ENCODE assay signal across 9 mouse cellular contexts in genomic region chr17:29034264-29034663, GRCm38 (mm10). TPM values are rescaled to one million over a fixed set of nuclear protein-coding genes. Genes with fewer than 3 reads are reported as not detected.
DNase-seq lines count a peak whose midpoint lies in the region; ATAC-seq and TF ChIP-seq lines count a peak whose summit lies in the region.
"Had no signal": no experiment of that assay in that cellular context is flagged by ENCODE, and none has a peak within 500 bp of the region (broad histone marks: within the 10 kb centered on the region; RNA-seq: fewer than 3 reads in every experiment).

No protein-coding gene starts in this region.

- peak overlapping the region; percentile 99 for H3K9ac ChIP-seq in lung, embryonic 14.5 days
- H3K9ac ChIP-seq in embryonic facial prominence, embryonic 11.5 days (replicated peaks; ENCODE audit: low read length), result peak overlapping the region; percentile 93
- H3K9ac ChIP-seq in intestine, embryonic 14.5 days (ENCODE audit: low read length), result peak overlapping the region; percentile 99
- H3K9ac ChIP-seq in neural tube, embryonic 12.5 days, result peak overlapping the region; percentile 97

- H3K4me3 ChIP-seq in lung, embryonic 14.5 days (ENCODE audit: low read depth, low read length), result peak overlapping the region; percentile 76
- H3K4me3 ChIP-seq in embryonic facial prominence, embryonic 11.5 days (ENCODE audit: low read depth, low read length), result peak overlapping the region; percentile 84
- H3K4me3 ChIP-seq in intestine, embryonic 14.5 days (ENCODE audit: low read depth, low read length), result peak overlapping the region; percentile 100
- peak overlapping the region; percentile 66 for H3K4me3 ChIP-seq in neural tube, embryonic 12.5 days

- no peaks in the 10 kb centered on the region for H3K27me3 ChIP-seq in lung, embryonic 14.5 days (ENCODE audit: insufficient read depth, low read length)
- no peaks in the 10 kb centered on the region for H3K27me3 ChIP-seq in embryonic facial prominence, embryonic 11.5 days (ENCODE audit: control insufficient read depth, insufficient read depth, low read length)
- no peaks in the 10 kb centered on the region for H3K27me3 ChIP-seq in intestine, embryonic 14.5 days (replicated peaks; ENCODE audit: control insufficient read depth, insufficient read depth, low read length)
- no peaks in the 10 kb centered on the region for H3K27me3 ChIP-seq in neural tube, embryonic 12.5 days (replicated peaks)

- 0 out of 2 replicates have a peak, but pooled peaks cover 3% of the 10 kb centered on the region for H3K4me1 ChIP-seq in lung, embryonic 14.5 days (ENCODE audit: insufficient read depth)
- H3K4me1 ChIP-seq in embryonic facial prominence, embryonic 11.5 days (ENCODE audit: control insufficient read depth, insufficient read depth, low read length), result no peaks in the 10 kb centered on the region; the same call in 1 of the 2 replicates
- H3K4me1 ChIP-seq in intestine, embryonic 14.5 days (replicated peaks; ENCODE audit: control insufficient read depth, insufficient read depth, low read length), result peaks cover 21% of the 10 kb centered on the region
- H3K4me1 ChIP-seq in neural tube, embryonic 12.5 days, result peaks cover 35% of the 10 kb centered on the region

- H3K27ac ChIP-seq in lung, embryonic 14.5 days (ENCODE audit: low read depth), result no peak overlapping the region; the same call in 1 of the 2 replicates
- H3K27ac ChIP-seq in embryonic facial prominence, embryonic 11.5 days (replicated peaks; ENCODE audit: low read depth, low read length), result no peak overlapping the region
- H3K27ac ChIP-seq in intestine, embryonic 14.5 days (ENCODE audit: low read depth), result peak overlapping the region; percentile 99
- no peak overlapping the region for H3K27ac ChIP-seq in neural tube, embryonic 12.5 days

- DNase-seq in lung, embryonic 14.5 days, result peak; percentile 42
- no peak for DNase-seq in lung, postnatal 36 days
- peak; percentile 42 for DNase-seq in embryonic facial prominence, embryonic 11.5 days (ENCODE audit: low spot score)
- DNase-seq in intestine, embryonic 14.5 days (ENCODE audit: low spot score), result no peak
- no peak for DNase-seq in layer of hippocampus, postnatal 25 days (ENCODE audit: extremely low spot score in 1 of 2, low spot score in 1 of 2)
- DNase-seq in right cerebral cortex, postnatal 25 days, result no peak
- DNase-seq: right cerebral cortex, postnatal 4 days had no signal

- no peak for ATAC-seq in lung, embryonic 14.5 days (ENCODE audit: insufficient read depth)
- no peak for ATAC-seq in embryonic facial prominence, embryonic 11.5 days (replicated peaks; ENCODE audit: insufficient number of reproducible peaks, low FRiP score, low TSS enrichment, low read depth)
- no peak for ATAC-seq in intestine, embryonic 14.5 days (replicated peaks; ENCODE audit: low FRiP score, low TSS enrichment, low read depth)
- ATAC-seq in neural tube, embryonic 12.5 days (ENCODE audit: low FRiP score, low read depth), result no peak
- no peak for ATAC-seq in cerebellum, adult (ENCODE audit: insufficient number of reproducible peaks, low FRiP score, low TSS enrichment)

- no peaks in the 10 kb centered on the region for H3K9me3 ChIP-seq in lung, embryonic 14.5 days (ENCODE audit: low read depth, low read length)
- H3K9me3 ChIP-seq in embryonic facial prominence, embryonic 11.5 days (replicated peaks; ENCODE audit: control insufficient read depth, low read length), result no peaks in the 10 kb centered on the region
- no peaks in the 10 kb centered on the region for H3K9me3 ChIP-seq in intestine, embryonic 14.5 days (ENCODE audit: control insufficient read depth, low read length)
- H3K9me3 ChIP-seq in neural tube, embryonic 12.5 days, result no peaks in the 10 kb centered on the region

- peaks cover 47% of the 10 kb centered on the region for H3K36me3 ChIP-seq in lung, embryonic 14.5 days (ENCODE audit: insufficient read depth)
- H3K36me3 ChIP-seq in embryonic facial prominence, embryonic 11.5 days (replicated peaks; ENCODE audit: control insufficient read depth, insufficient read depth, low read depth, low read length), result peaks cover 16% of the 10 kb centered on the region
- H3K36me3 ChIP-seq in intestine, embryonic 14.5 days (ENCODE audit: control insufficient read depth, insufficient read depth, low read length), result peaks cover 40% of the 10 kb centered on the region
- peaks cover 33% of the 10 kb centered on the region for H3K36me3 ChIP-seq in neural tube, embryonic 12.5 days

- peak overlapping the region; percentile 95 for H3K4me2 ChIP-seq in lung, embryonic 14.5 days
- peak overlapping the region; percentile 49 for H3K4me2 ChIP-seq in embryonic facial prominence, embryonic 11.5 days (ENCODE audit: low read depth, low read length)
- H3K4me2 ChIP-seq in intestine, embryonic 14.5 days (ENCODE audit: low read length), result peak overlapping the region; percentile 99
- H3K4me2 ChIP-seq in neural tube, embryonic 12.5 days (replicated peaks), result peak overlapping the region; percentile 74

- TF ChIP-seq CTCF in lung, embryonic 14.5 days (IDR thresholded peaks at IDR 0.05; ENCODE audit: low read depth), result no peak

RNA-seq across cellular contexts. Expression of gene Srsf3, which starts 1.8 kb away (rescaled TPM):
- 716 and 730 TPM in 2 replicates for polyA plus RNA-seq in lung, embryonic 14.5 days (2014; fragmentation: Nextera tagmentation; extraction: Ambion mirVana)
- 937 and 1,031 TPM in 2 replicates for polyA plus RNA-seq in embryonic facial prominence, embryonic 11.5 days (2014; fragmentation: Nextera tagmentation; extraction: Ambion mirVana)
- 585 and 647 TPM in 2 replicates for polyA plus RNA-seq in intestine, embryonic 14.5 days (2014; fragmentation: Nextera tagmentation; extraction: Ambion mirVana)
- polyA plus RNA-seq in neural tube, embryonic 12.5 days (2016; fragmentation: Nextera tagmentation; extraction: Ambion mirVana), result 642 and 679 TPM in 2 replicates
- 100 to 1,000 TPM; 125 to 140 TPM for total RNA-seq in layer of hippocampus, postnatal 25 days (2021)

RNA-seq across cellular contexts. Expression of gene Stk38, which starts 26.5 kb away (rescaled TPM):
- 103 and 104 TPM in 2 replicates for polyA plus RNA-seq in lung, embryonic 14.5 days (2014; fragmentation: Nextera tagmentation; extraction: Ambion mirVana)
- 121 and 127 TPM in 2 replicates for polyA plus RNA-seq in embryonic facial prominence, embryonic 11.5 days (2014; fragmentation: Nextera tagmentation; extraction: Ambion mirVana)
- 91.6 and 108 TPM in 2 replicates for polyA plus RNA-seq in intestine, embryonic 14.5 days (2014; fragmentation: Nextera tagmentation; extraction: Ambion mirVana)
- polyA plus RNA-seq in neural tube, embryonic 12.5 days (2016; fragmentation: Nextera tagmentation; extraction: Ambion mirVana), result 148 and 157 TPM in 2 replicates
- 10 to 100 TPM; 36.7 to 59.1 TPM for total RNA-seq in layer of hippocampus, postnatal 25 days (2021)

RNA-seq across cellular contexts. Expression of gene Cdkn1a, which starts 56.5 kb away (rescaled TPM):
- 12.4 and 13.6 TPM in 2 replicates for polyA plus RNA-seq in lung, embryonic 14.5 days (2014; fragmentation: Nextera tagmentation; extraction: Ambion mirVana)
- polyA plus RNA-seq in embryonic facial prominence, embryonic 11.5 days (2014; fragmentation: Nextera tagmentation; extraction: Ambion mirVana), result 25.5 TPM in 2 replicates
- 55.5 and 75.7 TPM in 2 replicates for polyA plus RNA-seq in intestine, embryonic 14.5 days (2014; fragmentation: Nextera tagmentation; extraction: Ambion mirVana)
- polyA plus RNA-seq in neural tube, embryonic 12.5 days (2016; fragmentation: Nextera tagmentation; extraction: Ambion mirVana), result 34.8 and 41.6 TPM in 2 replicates
- 10 to 100 TPM in 1 of 2 experiments, 1 to 10 TPM in 1; 7.1 to 13.9 TPM for total RNA-seq in layer of hippocampus, postnatal 25 days (2021)

Comparison
In these comparisons a context has a peak if more than half of its experiments do, and no peak if none do; other contexts are left out.
1. DNase-seq: peak in lung, embryonic 14.5 days (single experiment) and embryonic facial prominence, embryonic 11.5 days (single experiment); none in lung, postnatal 36 days (single experiment), intestine, embryonic 14.5 days (single experiment), layer of hippocampus, postnatal 25 days (0 of 2) and right cerebral cortex, postnatal 25 days (single experiment).
2. H3K4me2 ChIP-seq: peak in every context shown above with its lines; median percentile 99 in intestine, embryonic 14.5 days; 95 in lung, embryonic 14.5 days; 74 in neural tube, embryonic 12.5 days; 49 in embryonic facial prominence, embryonic 11.5 days.
3. Peak in every context shown above with its lines, with median percentiles within 50 percentile points of each other: H3K4me3 ChIP-seq and H3K9ac ChIP-seq.